Mouse (Mus musculus): ENCODE measurements around the gene Vmn2r72. TPM values are rescaled to one million over a fixed set of nuclear protein-coding genes. Genes with fewer than 3 reads are reported as not detected.

Gene Vmn2r72
- not detected for polyA plus RNA-seq (2017; shearing (Covaris generic))

GRCm38 (mm10) chr7:85754997-85755396 lies at the start of gene Vmn2r72:
Gene Vmn2r72, minus strand, starts transcription at chr7:85755097.

Other genes with a start within 250 kb of the Vmn2r72 start
- not detected for gene Vmn2r71, start 192.0 kb downstream of the Vmn2r72 start, polyA plus RNA-seq (2017; shearing (Covaris generic))
- not detected for gene Vmn2r70, start 185.9 kb downstream of the Vmn2r72 start, polyA plus RNA-seq (2017; shearing (Covaris generic))
- gene Vmn2r73, start 121.2 kb upstream of the Vmn2r72 start, polyA plus RNA-seq (2017; shearing (Covaris generic)) = not detected
- not detected for gene Vmn2r74, start 206.5 kb upstream of the Vmn2r72 start, polyA plus RNA-seq (2017; shearing (Covaris generic))